Mouse (Mus musculus): ENCODE measurements around the gene Susd1.

- no peak for TF ChIP-seq CTCF (IDR thresholded peaks at IDR 0.05; ENCODE audit: extremely low read depth, insufficient read length, insufficient replicate concordance, low read depth, low read length)
- TF ChIP-seq POLR2A (IDR thresholded peaks at IDR 0.05; ENCODE audit: low read depth, low read length) = no peak
Measured at GRCm38 (mm10) chr4:59322733-59323132, 115.7 kb downstream of the Susd1 start.

Data from small intestine, adult 2 months (tissue).